Mouse (Mus musculus) hematopoietic stem cell, adult 5-6 weeks (primary cell): Measurements from ENCODE around the gene Med29. TPM values are rescaled to one million over a fixed set of nuclear protein-coding genes. Genes with fewer than 3 reads are reported as not detected.

Experiments
- ATAC-seq, 2 experiments: fragments of 125-278 bp in 1 of 2; replicated peaks in 1 of 2; 2 replicates each; pipeline ENCODE4 v1.8.0; 2016 to 2017; ENCODE audit warnings: inconsistent platforms in 2 of 2, mild to moderate bottlenecking in 2 of 2, moderate number of reproducible peaks in 2 of 2, low read depth in 1 of 2, moderate TSS enrichment in 1 of 2; ENCODE audit not compliant: low FRiP score in 2 of 2, poor library complexity in 2 of 2, severe bottlenecking in 2 of 2, insufficient read depth in 1 of 2, low TSS enrichment in 1 of 2
- total RNA-seq: library from RNA; stranded (forward); fragments of 172-1452, 232-1000 nt; gene quantifications from 2 replicates; pipeline ENCODE4 v1.2.3, GENCODE M21; 2017

Med29 gene
- 15.8 and 32.4 TPM in 2 replicates for total RNA-seq

DNA sequence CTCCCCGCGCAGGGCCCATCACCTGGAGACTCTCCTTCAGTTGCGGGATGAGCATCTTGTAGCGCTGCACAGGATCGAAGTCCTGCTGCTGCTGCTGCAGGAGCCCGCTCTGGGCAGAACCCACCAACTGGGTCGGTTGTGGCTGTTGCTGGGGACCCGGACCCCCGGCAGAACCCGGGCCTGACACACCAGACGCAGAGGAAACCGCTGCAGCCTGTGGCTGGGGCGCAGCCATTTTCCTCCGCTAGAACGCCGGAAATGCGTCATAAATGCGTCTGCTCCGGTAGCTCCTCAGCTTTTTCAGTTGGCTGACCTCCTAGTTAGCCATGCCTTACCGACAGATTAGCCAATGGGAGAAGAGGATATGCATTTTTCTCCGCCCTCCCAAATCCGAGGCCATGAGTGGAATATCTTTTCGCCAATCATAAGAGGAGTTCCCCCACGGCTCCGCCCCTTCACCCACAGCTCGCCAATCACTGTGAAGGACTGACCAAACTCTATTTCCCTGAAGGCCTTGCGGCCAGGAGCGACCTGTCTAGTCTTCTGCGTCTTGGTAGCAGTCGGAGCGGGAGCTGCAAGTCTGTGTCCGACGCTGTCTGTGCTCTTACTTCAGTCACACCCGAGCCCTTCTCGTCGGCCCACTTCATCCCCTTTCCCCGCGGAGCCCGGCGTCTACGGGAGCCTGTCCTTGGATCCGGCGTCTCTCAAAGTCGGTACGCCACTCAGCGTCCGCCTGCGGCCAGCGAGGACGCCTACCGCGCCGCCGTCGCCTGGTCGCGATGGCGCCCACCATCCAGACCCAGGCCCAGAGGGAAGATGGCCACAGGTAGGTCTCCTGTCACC, at the start of gene Med29, which contains the start of gene Paf1:
Gene Med29, minus strand, starts transcription at position 280 of the 843 bp plus-strand sequence.
Gene Paf1, plus strand, starts transcription at position 523 of the 843 bp plus-strand sequence.
- ATAC-seq, result peak; percentile 97 to 98

DNA sequence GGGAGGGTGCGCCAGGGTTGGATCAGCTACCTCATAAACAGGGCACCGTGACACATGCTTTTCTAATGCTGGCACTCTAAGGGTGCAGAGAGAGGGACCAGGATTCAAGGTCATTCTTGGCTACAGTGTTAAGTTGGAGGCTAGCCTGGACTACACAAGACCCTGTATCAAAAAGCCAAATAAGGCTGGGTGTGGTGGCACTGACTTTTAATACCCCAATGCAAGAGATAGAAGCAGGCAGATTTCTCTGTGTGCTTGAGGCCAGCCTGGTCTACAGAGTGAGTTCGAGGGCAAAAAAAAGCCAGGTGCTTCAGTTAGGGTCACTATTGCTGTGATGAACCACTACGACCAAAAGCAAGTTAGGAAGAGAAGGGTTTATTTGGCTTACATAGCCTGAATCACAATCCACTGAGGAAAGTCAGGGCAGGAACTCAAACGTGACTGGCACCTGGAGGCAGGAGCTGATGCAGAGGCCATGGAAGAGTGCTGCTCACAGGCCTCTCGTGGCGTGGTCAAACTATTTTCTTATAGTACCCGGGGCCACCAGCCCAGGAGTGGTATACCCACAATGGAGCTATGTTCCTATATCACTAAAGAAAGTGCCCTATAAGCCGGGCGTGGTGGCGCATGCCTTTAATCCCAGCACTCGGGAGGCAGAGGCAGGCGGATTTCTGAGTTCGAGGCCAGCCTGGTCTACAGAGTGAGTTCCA, 49.4 kb upstream of the Med29 start:
- no peak for ATAC-seq

DNA sequence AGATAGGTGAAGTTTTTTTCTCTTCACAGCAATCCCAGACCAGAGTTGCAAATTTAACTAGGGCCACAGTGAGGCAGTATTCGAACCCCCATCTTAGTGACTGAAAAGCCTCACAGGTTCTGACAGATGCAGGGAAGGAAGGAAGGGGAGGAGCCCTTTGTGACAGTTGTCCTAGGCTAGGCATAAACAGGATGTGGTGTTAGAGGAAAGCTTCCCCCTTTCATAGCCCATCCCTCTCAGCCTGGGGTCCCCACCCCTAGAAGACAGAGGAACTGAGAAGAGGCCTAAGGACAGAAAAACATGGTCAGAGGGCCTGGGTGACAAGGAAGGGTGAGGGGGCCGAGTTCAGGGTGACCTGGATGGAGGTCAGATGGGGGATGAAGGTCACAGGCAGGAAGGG, 48.2 kb upstream of the Med29 start:
- ATAC-seq, result peak; percentile 44 to 51

DNA sequence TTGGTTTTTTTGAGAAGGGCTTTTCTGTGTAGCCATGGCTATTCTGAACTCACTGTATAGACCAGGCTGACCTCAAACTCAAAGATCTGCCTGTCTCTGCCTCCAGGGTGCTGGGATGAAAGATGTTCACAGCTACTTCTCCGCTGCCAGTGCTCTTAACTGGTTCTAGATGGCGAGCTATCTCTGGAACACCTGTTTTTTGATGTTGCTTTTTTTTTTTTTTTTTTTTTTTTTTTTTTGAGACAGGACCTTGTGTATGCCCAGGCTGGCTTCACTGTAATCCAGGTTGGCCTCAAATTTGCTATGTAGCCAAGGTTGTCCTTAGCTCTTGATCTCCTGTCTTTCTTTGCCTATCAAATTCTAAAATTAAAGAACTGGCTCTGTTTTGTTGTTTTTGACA, 46.3 kb upstream of the Med29 start:
- no peak for ATAC-seq

DNA sequence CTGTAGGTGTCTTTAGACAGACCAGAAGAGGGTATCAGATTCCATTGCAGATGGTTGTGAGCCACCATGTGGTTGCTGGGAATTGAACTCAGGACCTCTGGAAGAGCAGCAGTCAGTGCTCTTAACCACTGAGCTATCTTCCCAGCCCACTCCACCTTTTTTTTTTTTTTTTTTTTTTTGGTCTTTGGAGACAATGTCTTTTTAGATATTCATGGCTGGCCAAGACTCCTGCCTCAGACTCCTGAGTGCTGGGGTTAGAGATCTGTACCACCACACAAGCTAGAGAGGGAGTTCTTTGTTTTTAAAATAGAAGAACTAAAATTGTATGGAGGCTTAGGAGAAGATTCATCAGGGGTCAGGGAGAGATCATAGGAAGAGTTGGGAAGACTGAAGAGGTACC, 45.5 kb upstream of the Med29 start:
- ATAC-seq, result no peak

DNA sequence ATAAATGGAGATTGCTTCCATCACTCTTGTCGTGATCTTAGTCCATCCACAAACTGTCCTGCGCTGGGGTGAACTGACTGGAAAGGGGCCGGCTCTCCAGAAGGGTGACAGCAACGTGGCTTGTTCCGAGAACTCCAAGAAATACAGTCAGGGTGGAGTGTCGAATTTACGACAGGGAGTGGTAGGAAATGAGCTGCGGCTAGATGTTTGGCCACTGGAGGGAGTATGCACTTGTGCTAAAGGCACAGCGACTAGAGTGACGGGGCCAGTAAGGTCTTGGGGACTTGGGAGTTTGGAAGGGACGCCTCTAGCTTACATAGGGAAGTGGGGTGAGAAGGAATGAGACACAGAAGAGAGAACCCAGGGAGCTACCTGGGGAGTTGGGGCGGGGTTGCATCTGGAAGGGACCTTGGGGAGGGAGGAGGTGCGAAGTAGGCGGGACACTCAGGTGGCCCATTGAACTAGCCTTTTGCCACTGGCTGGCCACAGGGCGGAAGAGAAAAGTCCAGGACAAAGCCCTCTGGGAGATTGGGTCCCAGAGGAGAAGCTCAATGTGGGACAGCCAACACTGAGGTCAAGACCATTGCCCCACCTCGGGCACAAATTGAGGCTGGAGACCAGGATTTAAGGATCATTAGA, 44.5 kb upstream of the Med29 start, which contains the start of gene Gmfg:
Gene Gmfg, plus strand, starts transcription at position 516 of the 639 bp plus-strand sequence.
- ATAC-seq, result peak; percentile 61

DNA sequence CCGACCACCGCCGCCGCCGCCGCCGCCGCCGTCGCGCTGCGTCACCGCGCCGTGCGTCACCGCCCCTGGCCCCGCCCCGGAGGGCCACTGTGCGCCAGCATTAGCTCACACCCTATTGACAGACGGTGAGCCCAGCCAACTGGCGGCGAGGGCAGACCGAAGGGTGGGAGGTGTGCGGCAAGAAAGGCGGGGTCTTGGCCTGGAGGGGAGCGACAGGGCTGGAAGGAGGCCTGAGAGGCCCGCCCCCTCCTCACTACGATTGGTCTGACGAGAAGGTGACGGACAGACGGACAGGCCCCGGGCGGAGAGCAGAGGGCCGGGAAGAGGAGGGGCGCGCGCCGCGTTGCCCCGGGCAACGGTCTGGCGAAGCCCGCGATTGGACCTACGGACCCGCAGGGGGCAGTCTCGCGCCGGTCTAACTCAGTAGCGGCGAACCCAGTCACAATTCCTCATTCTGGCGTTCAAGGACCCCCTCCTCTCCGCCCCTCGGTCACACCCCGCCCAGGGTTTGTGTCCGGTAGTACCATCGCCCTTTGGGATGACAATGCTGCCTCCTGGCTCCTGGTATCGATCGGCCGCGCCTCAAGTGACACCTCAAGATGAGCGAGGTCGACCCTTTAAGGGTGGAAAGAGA, 43.9 kb upstream of the Med29 start:
- ATAC-seq, result peak; percentile 89 to 91

DNA sequence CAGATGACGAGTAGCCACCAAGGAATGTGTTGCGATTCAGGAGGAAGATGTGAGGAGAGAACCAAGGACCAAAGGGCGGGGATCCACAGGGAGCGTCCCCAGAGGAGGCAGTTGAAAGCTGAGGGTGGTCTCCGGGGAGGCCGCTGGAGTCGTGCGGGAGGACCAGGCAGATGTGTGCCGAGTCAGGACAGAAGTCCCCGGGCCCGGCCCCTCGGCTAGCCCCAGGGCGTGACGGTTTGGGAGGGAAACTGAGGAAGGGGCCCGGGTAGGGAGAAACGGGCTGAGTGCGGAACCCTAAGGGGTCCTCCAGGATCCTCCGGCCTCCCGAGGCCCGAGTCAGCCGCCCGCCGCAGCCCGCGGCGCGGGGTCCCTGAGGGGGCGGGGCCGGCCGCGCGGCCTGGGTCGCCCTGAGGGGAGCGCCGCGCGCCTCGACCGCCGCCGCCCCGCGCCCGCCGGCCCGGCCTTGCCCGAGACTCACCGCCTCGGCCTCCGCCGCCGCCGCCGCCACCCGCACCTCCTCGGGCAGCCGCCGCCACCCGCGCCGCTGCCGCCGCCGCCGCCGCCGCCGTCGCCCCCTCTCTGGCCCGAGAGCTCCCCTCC, 43.3 kb upstream of the Med29 start:
- no peak for ATAC-seq

DNA sequence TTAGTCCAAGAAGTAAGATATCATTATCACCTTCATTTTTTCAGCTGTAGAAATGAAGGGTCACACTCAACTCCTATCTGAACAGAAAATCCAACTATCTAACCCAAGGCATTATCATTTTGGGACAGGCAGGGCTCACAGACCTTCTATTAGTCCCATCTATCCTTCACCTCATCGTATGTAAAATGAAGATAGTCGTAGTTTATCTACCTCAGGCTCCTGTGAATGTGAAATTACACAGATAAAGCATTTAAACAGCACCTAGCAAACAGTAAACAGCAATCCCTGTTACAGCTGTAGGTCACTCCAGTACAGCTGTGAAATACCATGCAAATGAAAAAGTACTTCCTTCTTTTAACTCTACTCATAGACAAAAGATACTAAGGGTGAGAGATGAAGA, 39.7 kb upstream of the Med29 start:
- ATAC-seq, result no peak

DNA sequence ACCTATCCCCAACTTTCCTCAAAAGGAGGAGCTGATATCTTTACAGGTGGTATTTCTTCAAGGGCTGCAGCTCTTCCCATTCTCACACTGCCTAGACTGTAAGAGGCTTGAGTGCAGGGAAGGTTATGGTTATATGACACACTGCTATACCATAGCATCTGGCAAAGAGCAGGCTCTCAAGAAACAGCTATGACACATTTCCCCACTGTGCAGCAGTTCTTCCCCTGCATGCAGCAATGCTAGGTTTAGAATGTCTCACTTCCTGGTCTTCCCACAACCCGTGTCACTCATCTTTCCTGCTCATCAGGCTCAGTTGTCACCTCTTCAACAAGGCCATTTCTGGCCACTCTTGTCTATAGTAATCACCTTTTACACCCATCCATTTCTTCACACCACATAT, 38.0 kb upstream of the Med29 start:
- ATAC-seq, result no peak

DNA sequence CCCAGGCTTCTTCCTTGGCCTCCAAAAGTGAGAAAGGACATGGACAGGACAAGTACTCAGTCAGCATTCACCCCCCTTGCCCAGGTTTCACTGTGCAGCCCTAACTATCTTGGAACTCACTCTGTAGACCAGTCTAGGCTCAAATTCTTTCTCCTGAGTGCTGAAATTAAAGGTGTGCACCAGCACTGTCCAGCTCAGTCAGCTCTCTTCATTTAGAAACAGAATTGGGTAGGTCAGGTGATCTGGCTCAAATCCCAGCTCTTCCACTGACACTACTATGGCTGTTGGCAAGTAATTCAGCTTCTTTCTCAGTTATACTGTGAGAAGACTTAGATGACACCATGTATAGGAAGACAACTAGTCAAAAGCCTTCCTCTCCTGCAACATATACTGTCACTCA, 35.2 kb upstream of the Med29 start:
- no peak for ATAC-seq

DNA sequence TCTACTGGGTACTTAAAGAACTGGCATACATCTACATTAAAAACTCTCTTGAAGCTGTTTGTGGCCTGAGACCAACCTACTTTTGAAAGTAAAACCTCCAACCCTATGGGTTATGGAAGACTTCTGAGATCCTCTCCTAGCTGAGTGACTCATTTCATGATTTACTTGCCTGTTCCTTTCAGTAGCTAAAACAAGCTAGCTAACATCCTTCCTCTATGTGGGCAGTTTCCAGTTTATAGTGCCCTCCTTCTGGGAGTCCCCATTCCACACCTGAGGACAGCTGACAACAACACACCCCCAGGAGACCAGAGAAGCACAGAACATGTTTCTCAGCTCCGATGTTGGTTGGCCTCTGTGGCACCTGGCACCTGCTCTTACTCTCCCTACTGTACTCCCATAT, 30.5 kb upstream of the Med29 start:
- no peak for ATAC-seq

DNA sequence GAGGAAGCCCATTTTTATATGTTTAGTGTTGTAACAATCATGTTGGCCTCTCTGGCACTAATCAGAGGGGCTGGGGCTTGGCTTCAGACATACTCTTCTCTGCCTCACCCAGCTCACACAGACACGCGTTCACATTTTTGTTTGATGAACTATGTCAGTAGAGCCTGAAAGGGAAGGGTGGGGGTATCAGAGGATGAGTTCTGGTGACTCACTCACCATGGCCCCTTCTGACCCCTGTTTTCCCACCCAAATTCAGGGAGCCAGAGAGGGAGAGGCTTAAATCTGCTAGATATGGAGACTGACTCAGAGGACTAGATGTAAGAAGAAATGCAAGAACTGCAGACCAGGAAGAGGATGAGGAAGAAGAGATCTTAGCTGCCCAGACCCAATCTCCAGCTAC, 26.9 kb upstream of the Med29 start:
- ATAC-seq, result no peak

DNA sequence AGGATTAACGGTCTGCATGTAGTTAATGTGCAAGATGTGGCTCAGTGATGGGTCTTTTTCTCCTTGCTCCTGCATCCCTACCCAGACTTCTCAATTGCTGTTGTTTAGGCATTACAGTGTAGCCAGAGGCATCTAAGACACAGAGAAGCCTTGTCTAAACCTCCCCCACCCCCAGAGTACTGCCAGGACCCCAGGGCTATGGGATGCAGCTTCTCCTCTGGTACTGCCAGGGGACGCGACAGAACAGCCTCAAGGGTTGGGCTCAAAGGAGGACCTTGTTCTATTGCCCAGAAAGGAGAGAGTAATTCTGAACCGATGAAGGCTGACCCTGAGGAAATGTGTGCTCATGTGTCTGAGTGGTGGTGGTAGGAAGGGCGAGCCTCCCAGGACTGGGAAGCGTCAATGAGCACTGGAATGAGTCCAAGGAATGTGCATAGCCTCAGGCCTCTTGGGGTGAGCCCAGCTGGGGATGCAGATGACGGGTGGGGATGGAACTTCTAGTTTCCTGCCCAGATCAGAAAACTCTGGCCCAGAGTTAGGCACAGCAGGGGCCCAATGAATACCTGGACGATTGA, 25.7 kb upstream of the Med29 start:
- ATAC-seq, result no peak

DNA sequence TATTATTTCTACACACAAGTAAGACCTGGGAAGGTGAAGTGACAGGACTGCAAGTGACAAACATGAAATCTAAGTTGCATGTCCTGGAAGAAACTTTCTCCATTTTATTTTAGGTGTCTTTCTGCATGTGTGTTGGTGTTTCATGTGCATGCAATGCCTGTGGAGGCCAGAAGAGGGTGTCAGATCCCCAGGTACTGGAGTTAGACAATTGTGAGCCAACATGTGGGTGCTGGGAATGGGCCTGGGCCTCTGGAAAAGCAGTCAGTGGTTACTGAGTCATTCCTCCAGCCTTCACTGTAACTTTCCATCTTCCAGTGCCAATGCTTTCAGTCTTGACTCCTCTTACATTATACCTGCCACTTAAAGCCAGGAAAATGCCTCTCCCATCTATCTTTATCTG, 24.9 kb upstream of the Med29 start:
- no peak for ATAC-seq

DNA sequence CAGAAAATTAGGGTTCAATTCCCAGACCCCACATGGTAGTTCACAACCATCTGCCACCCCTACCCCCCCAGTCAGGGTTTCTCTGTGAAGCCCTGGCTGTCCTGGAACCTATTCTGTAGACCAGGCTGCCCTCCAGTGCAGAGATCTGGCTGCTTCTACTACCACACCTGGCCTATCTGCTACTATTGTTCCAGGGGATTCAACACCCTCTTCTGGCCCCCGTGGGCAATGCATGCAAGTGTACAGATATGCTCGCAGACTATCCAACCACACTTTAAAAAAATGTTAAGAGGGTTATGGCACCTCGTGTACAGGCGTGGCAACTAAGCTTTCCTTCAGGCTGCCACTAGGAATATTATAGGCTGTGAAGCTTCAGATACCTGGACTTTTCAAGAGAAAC, 20.3 kb upstream of the Med29 start:
- no peak for ATAC-seq

DNA sequence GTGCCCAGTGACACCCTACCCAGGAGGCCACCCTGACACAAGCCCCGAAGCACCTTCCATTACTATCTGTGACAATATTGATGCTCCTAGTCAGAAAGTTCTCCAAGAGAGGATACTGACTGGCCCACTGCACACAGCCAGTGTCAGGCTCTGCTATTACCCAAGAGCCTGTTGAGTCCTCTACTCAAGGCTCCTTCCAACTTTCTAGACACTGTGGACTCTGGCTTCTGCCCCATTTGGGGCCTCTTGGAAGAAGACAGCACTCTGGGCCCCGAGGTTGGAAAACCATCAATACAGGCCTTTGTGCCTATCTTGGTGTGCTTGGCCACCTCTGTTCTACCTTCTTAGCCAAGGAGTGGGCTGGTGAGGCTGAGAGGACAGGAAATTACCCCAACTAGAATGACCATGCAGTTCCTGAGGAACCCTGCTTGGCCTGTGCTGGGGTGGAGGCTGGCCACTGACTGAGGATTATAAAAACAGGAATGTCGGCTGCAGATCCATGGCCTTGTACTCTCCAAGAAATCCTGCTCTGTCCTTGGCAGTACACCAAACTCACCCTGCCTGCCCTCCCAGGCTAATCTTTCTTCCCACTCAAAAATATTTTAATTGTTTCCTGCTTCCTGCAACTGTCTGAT, 18.4 kb upstream of the Med29 start:
- no peak; a peak in 1 of 4 replicates for ATAC-seq
